In genomic region chr2:158665098-158665497, GRCm38 (mm10) we compare ENCODE assay signal across 10 mouse cellular contexts. TPM values are rescaled to one million over a fixed set of nuclear protein-coding genes. Genes with fewer than 3 reads are reported as not detected.
DNase-seq lines count a peak whose midpoint lies in the region; ATAC-seq lines count a peak whose summit lies in the region.
"Had no signal": no experiment of that assay in that cellular context is flagged by ENCODE, and none has a peak within 500 bp of the region (broad histone marks: within the 10 kb centered on the region; RNA-seq: fewer than 3 reads in every experiment).

Gene Ppp1r16b, plus strand, starts transcription at chr2:158665398.

- peaks cover 47% of the 10 kb centered on the region for H3K27me3 ChIP-seq in heart, embryonic 13.5 days (replicated peaks)
- peaks cover 44% of the 10 kb centered on the region for H3K27me3 ChIP-seq in heart, embryonic 12.5 days (replicated peaks)
- peaks cover 30% of the 10 kb centered on the region for H3K27me3 ChIP-seq in lung, embryonic 16.5 days (ENCODE audit: control insufficient read depth, insufficient read depth, low read depth, low read length)
- H3K27me3 ChIP-seq in hindbrain, embryonic 16.5 days (replicated peaks; ENCODE audit: control insufficient read depth, insufficient read depth, low read length) = no peaks in the 10 kb centered on the region

- no peaks in the 10 kb centered on the region for H3K9me3 ChIP-seq in heart, embryonic 13.5 days
- no peaks in the 10 kb centered on the region for H3K9me3 ChIP-seq in heart, embryonic 12.5 days (replicated peaks)
- no peaks in the 10 kb centered on the region for H3K9me3 ChIP-seq in lung, embryonic 16.5 days (ENCODE audit: control insufficient read depth, low read length)
- H3K9me3 ChIP-seq in hindbrain, embryonic 16.5 days (ENCODE audit: control insufficient read depth, low read length) = no peaks in the 10 kb centered on the region

- DNase-seq in lung, postnatal 25 days (ENCODE audit: low spot score) = no peak
- no peak for DNase-seq in MN1 (ENCODE audit: low spot score)
- DNase-seq in kidney, postnatal 14 days = no peak
- DNase-seq: thymus, postnatal 25 days had no signal

- H3K4me1 ChIP-seq in heart, embryonic 13.5 days = peaks cover 41% of the 10 kb centered on the region
- H3K4me1 ChIP-seq in heart, embryonic 12.5 days (replicated peaks) = peaks cover 43% of the 10 kb centered on the region
- peaks cover 14% of the 10 kb centered on the region for H3K4me1 ChIP-seq in lung, embryonic 16.5 days (replicated peaks; ENCODE audit: control insufficient read depth, insufficient read depth, low read length)
- H3K4me1 ChIP-seq in hindbrain, embryonic 16.5 days (ENCODE audit: control insufficient read depth, insufficient read depth, low read depth, low read length) = peaks cover 10% of the 10 kb centered on the region

- H3K4me2 ChIP-seq in heart, embryonic 13.5 days = no peak within 1 kb of the TSS
- H3K4me2 ChIP-seq in heart, embryonic 12.5 days = no peak within 1 kb of the TSS
- no peak within 1 kb of the TSS for H3K4me2 ChIP-seq in lung, embryonic 16.5 days (ENCODE audit: low read depth, low read length)
- no peak within 1 kb of the TSS for H3K4me2 ChIP-seq in hindbrain, embryonic 16.5 days (ENCODE audit: low read length)

- 44% methylated on average over 4 of the region's 4 CpGs for WGBS in heart, embryonic 13.5 days
- WGBS in heart, embryonic 12.5 days = 54% methylated on average over 4 of the region's 4 CpGs
- WGBS in lung, embryonic 16.5 days = 65% methylated on average over 4 of the region's 4 CpGs
- 70% methylated on average over 4 of the region's 4 CpGs for WGBS in hindbrain, embryonic 16.5 days

- ATAC-seq in heart, embryonic 13.5 days (ENCODE audit: extremely low read depth, insufficient number of reproducible peaks, low FRiP score, low TSS enrichment) = no peak
- no peak for ATAC-seq in heart, embryonic 12.5 days (ENCODE audit: insufficient number of reproducible peaks, low FRiP score)
- ATAC-seq in lung, embryonic 16.5 days (ENCODE audit: low read depth) = no peak
- no peak for ATAC-seq in hindbrain, embryonic 16.5 days
- no peak for ATAC-seq in monocyte, adult 5-6 weeks (replicated peaks; ENCODE audit: insufficient number of reproducible peaks, low FRiP score, low TSS enrichment, poor library complexity, severe bottlenecking)

- no peaks in the 10 kb centered on the region for H3K36me3 ChIP-seq in heart, embryonic 13.5 days
- H3K36me3 ChIP-seq in heart, embryonic 12.5 days = no peaks in the 10 kb centered on the region
- no peaks in the 10 kb centered on the region for H3K36me3 ChIP-seq in lung, embryonic 16.5 days (ENCODE audit: control insufficient read depth, insufficient read depth, low read length)
- H3K36me3 ChIP-seq in hindbrain, embryonic 16.5 days (ENCODE audit: control insufficient read depth, insufficient read depth, low read length) = no peaks in the 10 kb centered on the region

- peak within 1 kb of the TSS; percentile 33; the same call in 1 of the 2 replicates for H3K27ac ChIP-seq in heart, embryonic 13.5 days (replicated peaks)
- H3K27ac ChIP-seq in heart, embryonic 12.5 days (ENCODE audit: poor library complexity, severe bottlenecking) = no peak within 1 kb of the TSS
- peak within 1 kb of the TSS; percentile 39 for H3K27ac ChIP-seq in lung, embryonic 16.5 days (ENCODE audit: low read length)
- no peak within 1 kb of the TSS for H3K27ac ChIP-seq in hindbrain, embryonic 16.5 days (ENCODE audit: low read depth, low read length)

- H3K4me3 ChIP-seq in heart, embryonic 13.5 days = no peak within 1 kb of the TSS
- no peak within 1 kb of the TSS for H3K4me3 ChIP-seq in heart, embryonic 12.5 days
- no peak within 1 kb of the TSS for H3K4me3 ChIP-seq in lung, embryonic 16.5 days (ENCODE audit: low read length)
- H3K4me3 ChIP-seq in hindbrain, embryonic 16.5 days (ENCODE audit: low read length) = no peak within 1 kb of the TSS
- H3K4me3 ChIP-seq: myocyte had no signal

- no peak within 1 kb of the TSS for H3K9ac ChIP-seq in heart, embryonic 13.5 days
- no peak within 1 kb of the TSS for H3K9ac ChIP-seq in heart, embryonic 12.5 days
- H3K9ac ChIP-seq in lung, embryonic 16.5 days (ENCODE audit: low read length) = no peak within 1 kb of the TSS
- H3K9ac ChIP-seq in hindbrain, embryonic 16.5 days (ENCODE audit: low read depth, low read length) = no peak within 1 kb of the TSS

RNA-seq across cellular contexts. Expression of gene Ppp1r16b, which starts in this region (rescaled TPM):
- polyA plus RNA-seq in heart, embryonic 13.5 days (2015; fragmentation: Nextera tagmentation; extraction: Ambion mirVana) = 4.5 and 4.9 TPM in 2 replicates
- polyA plus RNA-seq in heart, embryonic 12.5 days (2016; fragmentation: Nextera tagmentation; extraction: Ambion mirVana) = 4.0 and 4.6 TPM in 2 replicates
- polyA plus RNA-seq in lung, embryonic 16.5 days (2015; fragmentation: Nextera tagmentation; extraction: Ambion mirVana) = 22.5 and 24.4 TPM in 2 replicates
- polyA plus RNA-seq in hindbrain, embryonic 16.5 days (2015; fragmentation: Nextera tagmentation; extraction: Ambion mirVana) = 26.4 and 27.2 TPM in 2 replicates
- total RNA-seq in monocyte, adult 5-6 weeks (2017) = 16.0 to 28.4 TPM (median 16.3 TPM) in 3 replicates

Comparison
In these comparisons a context has a peak if more than half of its experiments do, and no peak if none do; other contexts are left out.
1. H3K27ac ChIP-seq: peak in heart, embryonic 13.5 days (single experiment) and lung, embryonic 16.5 days (single experiment); none in heart, embryonic 12.5 days (single experiment) and hindbrain, embryonic 16.5 days (single experiment).